ENCODE assay signal across 9 mouse cellular contexts in genomic region chr14:18237381-18237780, GRCm38 (mm10). TPM values are rescaled to one million over a fixed set of nuclear protein-coding genes. Genes with fewer than 3 reads are reported as not detected.
DNase-seq lines count a peak whose midpoint lies in the region; ATAC-seq and TF ChIP-seq lines count a peak whose summit lies in the region.
"Had no signal": no experiment of that assay in that cellular context is flagged by ENCODE, and none has a peak within 500 bp of the region (broad histone marks: within the 10 kb centered on the region; RNA-seq: fewer than 3 reads in every experiment).

No protein-coding gene starts in this region.

- no peak for TF ChIP-seq CTCF in kidney, adult 2 months (conservative IDR thresholded peaks at IDR 0.05; ENCODE audit: insufficient read depth, insufficient read length, low read depth, low read length)
- no peak for TF ChIP-seq CTCF in midbrain, postnatal 0 days (IDR thresholded peaks at IDR 0.05)

- H3K4me1 ChIP-seq in kidney, adult 2 months (ENCODE audit: control insufficient read depth, insufficient read depth, low read length) = peaks cover 26% of the 10 kb centered on the region
- no peaks in the 10 kb centered on the region for H3K4me1 ChIP-seq in hindbrain, embryonic 16.5 days (ENCODE audit: control insufficient read depth, insufficient read depth, low read depth, low read length)
- no peaks in the 10 kb centered on the region for H3K4me1 ChIP-seq in midbrain, postnatal 0 days (ENCODE audit: insufficient read depth, low read length)

- no peak overlapping the region; the same call in 1 of the 2 replicates for H3K4me3 ChIP-seq in kidney, adult 2 months (ENCODE audit: insufficient read depth, low read depth, low read length)
- peak overlapping the region; percentile 96; the same call in 1 of the 2 replicates for H3K4me3 ChIP-seq in hindbrain, embryonic 16.5 days (ENCODE audit: low read length)
- peak overlapping the region; percentile 84 for H3K4me3 ChIP-seq in midbrain, postnatal 0 days (ENCODE audit: low read depth, low read length)

- H3K27ac ChIP-seq in kidney, adult 2 months (ENCODE audit: insufficient read depth, low read depth, low read length) = peak overlapping the region; percentile 100; the same call in 1 of the 2 replicates
- no peak overlapping the region for H3K27ac ChIP-seq in hindbrain, embryonic 16.5 days (ENCODE audit: low read depth, low read length)
- H3K27ac ChIP-seq in midbrain, postnatal 0 days (ENCODE audit: low read depth, low read length) = no peak overlapping the region

- WGBS in kidney, adult 2 months = 48% methylated on average over 4 of the region's 4 CpGs
- WGBS in hindbrain, embryonic 16.5 days = 61% methylated on average over 4 of the region's 4 CpGs
- 43% methylated on average over 4 of the region's 4 CpGs for WGBS in midbrain, postnatal 0 days

- no peak for ATAC-seq in hindbrain, embryonic 16.5 days
- no peak for ATAC-seq in midbrain, postnatal 0 days (ENCODE audit: low FRiP score)
- no peak for ATAC-seq in monocyte, adult 5-6 weeks (replicated peaks; ENCODE audit: insufficient number of reproducible peaks, low FRiP score, low TSS enrichment, poor library complexity, severe bottlenecking)

- H3K9me3 ChIP-seq in hindbrain, embryonic 16.5 days (ENCODE audit: control insufficient read depth, low read length) = no peaks in the 10 kb centered on the region
- H3K9me3 ChIP-seq in midbrain, postnatal 0 days (ENCODE audit: low read length) = no peaks in the 10 kb centered on the region

- no peak overlapping the region for H3K9ac ChIP-seq in hindbrain, embryonic 16.5 days (ENCODE audit: low read depth, low read length)
- H3K9ac ChIP-seq in midbrain, postnatal 0 days (replicated peaks; ENCODE audit: low read length, poor library complexity, severe bottlenecking) = no peak overlapping the region

- no peaks in the 10 kb centered on the region for H3K36me3 ChIP-seq in kidney, adult 2 months (ENCODE audit: control insufficient read depth, insufficient read depth, low read length)
- H3K36me3 ChIP-seq in hindbrain, embryonic 16.5 days (ENCODE audit: control insufficient read depth, insufficient read depth, low read length) = no peaks in the 10 kb centered on the region
- no peaks in the 10 kb centered on the region for H3K36me3 ChIP-seq in midbrain, postnatal 0 days (ENCODE audit: insufficient read depth, low read length)

- TF ChIP-seq POLR2A in kidney, adult 2 months (IDR thresholded peaks at IDR 0.05; ENCODE audit: low read depth, low read length) = no peak

- no peak for DNase-seq in kidney, adult 2 months
- DNase-seq in kidney, postnatal 4 days = no peak
- DNase-seq in embryo, embryonic 9.5 days (ENCODE audit: extremely low spot score) = peak; percentile 17
- no peak for DNase-seq in midbrain, postnatal 0 days (ENCODE audit: low spot score)
- no peak for DNase-seq in MN1 (ENCODE audit: low spot score)
- DNase-seq in layer of hippocampus, postnatal 14 days (ENCODE audit: low spot score in 2 of 2) = no peak
- DNase-seq: cerebellum, postnatal 14 days had no signal

- no peaks in the 10 kb centered on the region for H3K27me3 ChIP-seq in kidney, adult 2 months (replicated peaks; ENCODE audit: control insufficient read depth, insufficient read depth, low read length)
- no peaks in the 10 kb centered on the region for H3K27me3 ChIP-seq in hindbrain, embryonic 16.5 days (replicated peaks; ENCODE audit: control insufficient read depth, insufficient read depth, low read length)
- no peaks in the 10 kb centered on the region for H3K27me3 ChIP-seq in midbrain, postnatal 0 days (ENCODE audit: insufficient read depth, low read length)

- H3K4me2 ChIP-seq in hindbrain, embryonic 16.5 days (ENCODE audit: low read length) = no peak overlapping the region; the same call in 1 of the 2 replicates
- H3K4me2 ChIP-seq in midbrain, postnatal 0 days (ENCODE audit: low read depth, low read length, poor library complexity, severe bottlenecking) = peak overlapping the region; percentile 77

RNA-seq across cellular contexts. Expression of gene Nr1d2, which starts 1.5 kb away (rescaled TPM):
- polyA plus RNA-seq in kidney, adult 2 months (2012; rRNA removed) = 17.0 and 26.7 TPM in 2 replicates
- 6.6 and 7.1 TPM in 2 replicates for polyA plus RNA-seq in hindbrain, embryonic 16.5 days (2015; fragmentation: Nextera tagmentation; extraction: Ambion mirVana)
- 19.4 and 20.4 TPM in 2 replicates for total RNA-seq in midbrain, postnatal 0 days (2014; rRNA removed)
- 8.6 and 9.5 TPM in 2 replicates for polyA plus RNA-seq in midbrain, postnatal 0 days (2015; fragmentation: Nextera tagmentation; extraction: Ambion mirVana)
- total RNA-seq in layer of hippocampus, postnatal 14 days (2021) = 10 to 100 TPM; 49.5 to 50.3 TPM
- total RNA-seq in monocyte, adult 5-6 weeks (2017) = 58.5 to 87.8 TPM (median 76.6 TPM) in 3 replicates

RNA-seq across cellular contexts. Expression of gene Nkiras1, which starts 33.6 kb away (rescaled TPM):
- polyA plus RNA-seq in kidney, adult 2 months (2012; rRNA removed) = 9.4 and 13.1 TPM in 2 replicates
- 60.6 and 70.4 TPM in 2 replicates for polyA plus RNA-seq in hindbrain, embryonic 16.5 days (2015; fragmentation: Nextera tagmentation; extraction: Ambion mirVana)
- total RNA-seq in midbrain, postnatal 0 days (2014; rRNA removed) = 24.4 and 27.0 TPM in 2 replicates
- 61.2 and 65.3 TPM in 2 replicates for polyA plus RNA-seq in midbrain, postnatal 0 days (2015; fragmentation: Nextera tagmentation; extraction: Ambion mirVana)
- 10 to 100 TPM; 79.7 to 82.3 TPM for total RNA-seq in layer of hippocampus, postnatal 14 days (2021)
- 7.8 to 25.8 TPM (median 23.2 TPM) in 3 replicates for total RNA-seq in monocyte, adult 5-6 weeks (2017)

RNA-seq across cellular contexts. Expression of gene Rpl15, which starts 33.8 kb away (rescaled TPM):
- 257 and 357 TPM in 2 replicates for polyA plus RNA-seq in kidney, adult 2 months (2012; rRNA removed)
- polyA plus RNA-seq in hindbrain, embryonic 16.5 days (2015; fragmentation: Nextera tagmentation; extraction: Ambion mirVana) = 248 and 259 TPM in 2 replicates
- total RNA-seq in midbrain, postnatal 0 days (2014; rRNA removed) = 558 and 568 TPM in 2 replicates
- 287 and 293 TPM in 2 replicates for polyA plus RNA-seq in midbrain, postnatal 0 days (2015; fragmentation: Nextera tagmentation; extraction: Ambion mirVana)
- 100 to 1,000 TPM; 438 to 477 TPM for total RNA-seq in layer of hippocampus, postnatal 14 days (2021)
- total RNA-seq in monocyte, adult 5-6 weeks (2017) = 1,060 to 1,259 TPM (median 1,134 TPM) in 3 replicates
